Mouse (Mus musculus) thymus, adult 2 months (tissue): ENCODE measurements around the gene Olfr1056.

Experiments used
- CTCF ChIP-seq: fragments of 200-500 bp; IDR thresholded peaks from 2 replicates; pipeline ENCODE4 v1.5.1; 2012; ENCODE audit warnings: mild to moderate bottlenecking, control low read depth, low read length, moderate library complexity, borderline replicate concordance; ENCODE audit not compliant: control insufficient read depth, poor library complexity, insufficient read depth; ENCODE audit errors: extremely low read depth
- POLR2A ChIP-seq: fragments of 200-500 bp; IDR thresholded peaks from 2 replicates; pipeline ENCODE4 v1.6.1; 2012; ENCODE audit warnings: mild to moderate bottlenecking, low read length, control low read depth, moderate library complexity; ENCODE audit not compliant: control insufficient read depth, poor library complexity, insufficient read depth; ENCODE audit errors: extremely low read depth

DNA sequence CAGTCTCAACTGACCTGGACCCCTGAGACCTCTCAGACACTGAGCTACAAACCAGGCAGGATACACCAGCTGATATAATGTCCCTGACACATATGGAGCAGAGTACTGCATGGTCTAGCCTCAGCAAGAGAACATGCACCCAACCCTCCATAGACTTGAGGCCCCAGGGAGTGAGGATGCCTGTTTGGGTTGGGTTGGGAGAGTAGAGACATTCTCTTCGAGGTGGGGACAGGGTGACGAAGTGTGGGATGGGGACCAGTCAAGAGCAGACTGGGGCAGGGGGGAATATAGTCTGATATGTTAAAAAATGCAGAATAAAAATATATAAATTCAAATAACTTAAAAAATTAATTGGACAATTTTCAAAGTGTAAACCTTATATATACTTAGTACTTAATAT is 32.8 kb upstream of the Olfr1056 start:
- TF ChIP-seq POLR2A (no peak), CTCF (no peak)
